Mouse (Mus musculus): ENCODE measurements around the gene Nkd1.

DNA sequence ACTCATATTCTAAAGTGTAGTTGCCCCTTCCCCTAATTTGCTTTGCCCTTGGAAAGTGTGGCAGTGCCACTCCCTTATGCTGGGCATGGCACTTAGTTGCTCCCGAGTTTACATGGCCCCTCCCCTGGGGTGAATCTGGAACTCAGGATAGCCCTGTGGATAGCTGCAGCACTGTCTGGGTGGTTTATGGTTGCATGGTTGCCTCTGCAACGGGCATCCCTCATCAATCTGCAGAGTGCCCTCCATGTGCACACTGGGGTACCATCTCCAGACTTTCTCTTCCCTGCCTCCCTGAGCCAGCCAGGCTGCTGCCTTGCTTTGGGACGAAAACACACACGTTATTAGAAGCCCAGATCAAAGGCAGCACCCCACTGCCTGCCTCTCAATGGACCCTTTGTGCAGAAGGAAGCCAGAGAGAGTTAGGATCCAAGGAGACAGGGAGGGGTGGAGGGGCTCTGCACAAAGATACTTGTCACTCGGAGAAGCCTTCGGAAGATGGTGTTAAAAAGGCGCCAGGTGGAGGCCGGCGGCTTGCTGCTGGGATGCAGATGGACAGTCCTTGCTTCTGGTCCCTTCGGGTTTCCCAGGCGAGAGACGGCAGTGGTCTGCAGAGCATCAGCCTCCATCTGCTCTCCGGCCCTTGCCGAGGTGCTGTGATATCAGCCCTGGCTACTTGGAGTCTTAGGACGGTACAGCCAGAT is 8.9 kb upstream of the Nkd1 start:
- no peak for TF ChIP-seq POLR2A (IDR thresholded peaks at IDR 0.05; ENCODE audit: control insufficient read depth, low read depth, low read length)
- no peak for TF ChIP-seq CTCF (IDR thresholded peaks at IDR 0.05; ENCODE audit: control insufficient read depth, insufficient read depth, insufficient replicate concordance, low read depth, low read length)
